Mouse (Mus musculus) liver, adult 2 months (tissue): Measurements from ENCODE around the gene Slc16a3. TPM values are rescaled to one million over a fixed set of nuclear protein-coding genes. Genes with fewer than 3 reads are reported as not detected.

Source experiments
- DNase-seq: peaks from one replicate; pipeline ENCODE4 v3.0.0-alpha.2; 2011; ENCODE audit warnings: low read depth, low spot score; ENCODE audit errors: extremely low read depth
- H3K27ac ChIP-seq: fragments of 200-500 bp; replicated peaks from 2 replicates; pipeline ENCODE4 v1.5.1; 2012; ENCODE audit warnings: low read depth, mild to moderate bottlenecking, control low read depth, inconsistent platforms, low read length; ENCODE audit not compliant: insufficient read depth
- H3K27me3 ChIP-seq: fragments of 200-500 bp; 2 replicates; pipeline ENCODE4 v1.6.1; 2012; ENCODE audit warnings: mild to moderate bottlenecking, moderate library complexity, low read length, inconsistent platforms; ENCODE audit not compliant: control insufficient read depth, insufficient read depth
- H3K36me3 ChIP-seq: fragments of 200-500 bp; 2 replicates; pipeline ENCODE4 v1.6.1; 2012; ENCODE audit warnings: low read length, inconsistent platforms; ENCODE audit not compliant: control insufficient read depth, insufficient read depth
- H3K4me1 ChIP-seq: fragments of 200-500 bp; 2 replicates; pipeline ENCODE4 v1.6.1; 2011; ENCODE audit warnings: low read length; ENCODE audit not compliant: control insufficient read depth, insufficient read depth
- H3K4me3 ChIP-seq: fragments of 200-500 bp; 2 replicates; pipeline ENCODE4 v1.5.1; 2011; ENCODE audit warnings: low read depth, mild to moderate bottlenecking, control low read depth, low read length, moderate library complexity; ENCODE audit not compliant: insufficient read depth
- H3K79me2 ChIP-seq: fragments of 200-500 bp; 2 replicates; pipeline ENCODE4 v1.6.1; 2012; ENCODE audit warnings: inconsistent platforms, mild to moderate bottlenecking, low read length, moderate library complexity; ENCODE audit not compliant: control insufficient read depth, insufficient read depth
- H3K9ac ChIP-seq: fragments of 200-500 bp; 2 replicates; pipeline ENCODE4 v1.6.1; 2012; ENCODE audit warnings: low read depth, mild to moderate bottlenecking, control low read depth, inconsistent platforms, low read length
- CTCF ChIP-seq: fragments of 200-500 bp; IDR thresholded peaks from 2 replicates; pipeline ENCODE4 v1.5.1; 2011; ENCODE audit warnings: low read depth, low read length, control low read depth
- POLR2A ChIP-seq: fragments of 200-500 bp; IDR thresholded peaks from 2 replicates; pipeline ENCODE4 v1.6.1; 2011; ENCODE audit warnings: low read length, control low read depth; ENCODE audit not compliant: insufficient read depth; ENCODE audit errors: extremely low read depth
- WGBS: fragments of 180-500 bp; shearing (Covaris S2); methylation state at CpG from one replicate; pipeline ENCODE4 v1.1.7; 2018; 5-methylcytosine and 5-hydroxymethylcytosine counted together
- polyA plus RNA-seq: library from polyadenylated mRNA; depleted of rRNA; stranded (reverse); fragments of >200 nt; gene quantifications from 2 replicates; pipeline ENCODE4 v1.2.3, GENCODE M21; 2012; rRNA removed
- total RNA-seq: library from RNA; depleted of rRNA; stranded (reverse); fragments of >200 nt; gene quantifications from 2 replicates; pipeline ENCODE4 v1.2.3, GENCODE M21; 2014; rRNA removed

Gene Slc16a3
- total RNA-seq, result 0.28 and 0.47 TPM in 2 replicates
- polyA plus RNA-seq, result 0.51 and 0.52 TPM in 2 replicates

- no peaks in the 10 kb centered on the region for H3K79me2 ChIP-seq
- no peak for TF ChIP-seq POLR2A
- H3K27me3 ChIP-seq, result peaks cover 6% of the 10 kb centered on the region
- peak within 1 kb of the TSS; percentile 38 for H3K9ac ChIP-seq
- H3K4me1 ChIP-seq, result no peaks in the 10 kb centered on the region
- no peaks in the 10 kb centered on the region for H3K36me3 ChIP-seq
- no peak for DNase-seq
- no peak within 1 kb of the TSS for H3K27ac ChIP-seq
- H3K4me3 ChIP-seq, result peak within 1 kb of the TSS; percentile 26; the same call in 1 of the 2 replicates
- WGBS, result 20% methylated on average over 12 of the region's 12 CpGs
Observed at GRCm38 (mm10) chr11:120948328-120948727, at the start of gene Slc16a3. TSS of gene Slc16a3 (plus strand) at chr11:120948480.

GRCm38 (mm10) chr11:120900276-120901244, 47.7 kb upstream of the Slc16a3 start:
- WGBS, result 80% methylated on average over 8 of the region's 8 CpGs
- no peaks in the 10 kb centered on the region for H3K79me2 ChIP-seq
- no peak overlapping the region for H3K27ac ChIP-seq
- DNase-seq, result no peak
- H3K36me3 ChIP-seq, result no peaks in the 10 kb centered on the region
- no peak overlapping the region for H3K4me3 ChIP-seq
- H3K9ac ChIP-seq, result no peak overlapping the region
- H3K27me3 ChIP-seq, result no peaks in the 10 kb centered on the region
- TF ChIP-seq CTCF (no peak), POLR2A (no peak)
- peaks cover 23% of the 10 kb centered on the region for H3K4me1 ChIP-seq

GRCm38 (mm10) chr11:120901729-120902486, 46.4 kb upstream of the Slc16a3 start:
- Histone ChIP-seq H3K4me1 (peaks cover 23% of the 10 kb centered on the region), H3K36me3 (no peaks in the 10 kb centered on the region), H3K4me3 (0 out of 2 replicates have a peak overlapping the region, but pooled peaks have one; percentile 1), H3K9ac (peak overlapping the region; percentile 7), H3K27me3 (no peaks in the 10 kb centered on the region), H3K79me2 (no peaks in the 10 kb centered on the region), H3K27ac (peak overlapping the region; percentile 38)
- TF ChIP-seq CTCF (no peak), POLR2A (no peak)
- DNase-seq, result no peak
- WGBS, result 91% methylated on average over 21 of the region's 21 CpGs

- 16% methylated on average over 10 of the region's 10 CpGs for WGBS
- H3K36me3 ChIP-seq, result no peaks in the 10 kb centered on the region
- H3K27ac ChIP-seq, result peak overlapping the region; percentile 98
- TF ChIP-seq POLR2A (no peak), CTCF (peak; percentile 38)
- peak; percentile 86 for DNase-seq
- peak overlapping the region; percentile 7 for H3K9ac ChIP-seq
- peak overlapping the region; percentile 50; the same call in 1 of the 2 replicates for H3K4me3 ChIP-seq
- no peaks in the 10 kb centered on the region for H3K79me2 ChIP-seq
- H3K4me1 ChIP-seq, result peaks cover 19% of the 10 kb centered on the region
- no peaks in the 10 kb centered on the region for H3K27me3 ChIP-seq
Observed at GRCm38 (mm10) chr11:120902487-120903142, 45.7 kb upstream of the Slc16a3 start.

GRCm38 (mm10) chr11:120903159-120903850, 45.0 kb upstream of the Slc16a3 start:
- H3K4me1 ChIP-seq, result peaks cover 14% of the 10 kb centered on the region
- H3K27me3 ChIP-seq, result no peaks in the 10 kb centered on the region
- no peaks in the 10 kb centered on the region for H3K79me2 ChIP-seq
- H3K27ac ChIP-seq, result peak overlapping the region; percentile 98
- H3K9ac ChIP-seq, result peak overlapping the region; percentile 69
- peak; percentile 91 for DNase-seq
- WGBS, result 10% methylated on average over 24 of the region's 24 CpGs
- TF ChIP-seq POLR2A, result no peak
- no peak for TF ChIP-seq CTCF
- peak overlapping the region; percentile 50 for H3K4me3 ChIP-seq
- H3K36me3 ChIP-seq, result no peaks in the 10 kb centered on the region
